Mouse (Mus musculus) embryo, embryonic 10 days (tissue): ENCODE results near the gene Kctd18.

Source experiments
- DNase-seq: peaks from one replicate; pipeline ENCODE4 v3.0.0-alpha.2; 2015; ENCODE audit warnings: low spot score

The Kctd18 gene

DNA sequence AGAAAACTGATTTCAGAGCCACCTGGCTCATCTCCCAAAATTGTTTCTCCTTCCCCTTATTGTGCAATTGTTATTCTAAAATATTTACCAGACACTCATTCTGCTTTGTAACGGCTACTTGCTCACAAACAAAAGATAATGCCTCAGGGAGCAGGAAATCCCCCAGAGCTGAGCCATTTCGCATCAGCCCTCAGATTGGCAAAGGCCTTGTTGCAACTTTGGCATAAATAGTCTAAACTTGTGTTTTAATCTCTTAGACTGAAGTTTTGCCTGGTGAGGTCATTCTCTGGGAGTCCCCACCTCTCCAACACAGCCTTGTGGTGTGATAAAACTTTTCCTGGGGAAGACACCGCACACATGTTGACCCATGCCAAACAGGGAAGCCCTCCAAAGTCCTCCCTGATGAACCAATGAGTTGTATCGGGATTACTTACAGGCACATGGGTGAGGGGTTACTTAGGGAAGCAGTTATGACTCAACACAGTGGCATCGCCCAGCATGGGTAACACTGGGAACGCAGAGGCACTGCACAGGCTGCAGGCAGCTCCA is 29.6 kb downstream of the Kctd18 start:
- no peak for DNase-seq

DNA sequence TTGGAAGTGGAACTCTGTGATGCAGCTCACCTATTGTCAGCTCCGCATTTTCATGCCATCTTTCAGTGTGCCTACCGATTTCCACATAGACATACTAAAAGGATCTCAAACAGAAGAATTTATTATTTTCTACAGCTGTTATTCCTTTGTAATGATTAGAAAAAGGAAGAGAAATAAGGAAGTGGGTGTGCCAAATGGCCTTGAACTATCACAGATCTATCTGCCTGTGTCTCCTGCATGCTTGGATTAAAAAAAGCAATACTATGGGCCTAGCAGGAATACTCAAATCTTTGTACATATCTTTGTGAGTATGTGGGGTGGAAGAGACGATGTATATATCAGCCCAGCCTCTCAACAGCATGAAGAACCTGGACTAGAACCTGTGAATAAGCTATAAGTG is 41.9 kb downstream of the Kctd18 start:
- no peak for DNase-seq

DNA sequence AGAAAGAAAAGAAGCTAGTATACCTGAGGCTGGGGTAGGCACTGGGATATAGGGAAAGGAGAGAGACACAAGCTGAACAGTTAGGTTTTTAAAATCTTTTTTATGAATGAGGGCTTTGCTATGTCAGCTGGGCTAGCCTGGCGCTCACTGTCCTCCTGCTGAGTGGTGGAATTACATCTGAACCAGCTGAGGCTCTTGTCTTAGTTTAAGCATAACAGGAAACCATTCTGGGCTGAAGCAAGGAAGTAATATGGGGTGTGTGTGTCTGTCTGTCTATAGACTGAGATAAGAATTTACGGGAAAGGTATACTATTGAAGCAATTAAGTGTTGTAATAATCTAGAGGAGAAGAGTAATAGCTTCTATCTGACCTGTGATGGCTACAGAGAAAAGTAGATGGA is 47.2 kb downstream of the Kctd18 start:
- no peak for DNase-seq

DNA sequence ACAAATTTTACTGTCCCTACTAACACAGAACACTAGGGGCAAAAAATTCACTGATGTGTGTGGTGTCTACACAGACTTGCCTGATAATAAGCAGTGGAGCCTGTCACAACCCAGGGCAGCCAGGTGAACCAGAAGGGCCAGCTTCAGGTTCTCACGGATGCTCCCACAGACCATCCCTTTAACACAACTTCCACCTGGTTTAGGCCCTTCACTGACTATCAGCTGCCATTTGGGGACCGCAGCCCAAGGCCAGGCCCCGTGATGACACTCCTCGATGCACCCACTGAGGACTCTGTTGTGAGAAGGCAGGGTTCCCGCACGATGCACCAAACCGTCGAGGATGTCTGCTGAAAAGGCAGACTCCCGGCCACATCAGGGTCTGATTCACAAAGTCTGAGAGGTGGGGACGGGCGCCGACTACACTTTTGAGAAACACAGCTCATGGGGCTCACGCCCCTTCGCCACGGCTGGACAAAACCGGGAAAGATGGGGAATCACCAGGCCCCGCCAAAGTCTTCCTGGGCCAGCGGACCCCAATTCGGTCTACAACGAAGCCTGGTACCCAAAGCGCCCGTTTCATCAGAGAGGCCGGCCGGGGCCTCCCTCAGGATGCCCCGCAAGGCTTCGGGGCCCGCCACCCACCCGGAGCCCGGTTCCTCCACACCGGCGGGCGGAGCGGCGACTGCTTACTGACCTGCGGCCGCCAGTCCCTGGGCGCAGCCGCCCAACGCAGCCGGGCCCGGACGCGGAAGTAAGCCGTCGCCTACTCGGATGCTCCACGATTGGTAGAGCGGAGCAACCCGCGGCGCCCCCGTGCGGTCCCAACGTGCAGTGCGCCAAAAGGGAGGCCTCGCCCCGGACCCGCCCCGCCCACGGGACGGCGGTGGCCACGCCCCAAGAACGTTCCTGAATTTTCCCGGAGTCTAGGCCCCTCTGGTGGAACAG is 49.2 kb downstream of the Kctd18 start:
- peak; percentile 95 for DNase-seq

DNA sequence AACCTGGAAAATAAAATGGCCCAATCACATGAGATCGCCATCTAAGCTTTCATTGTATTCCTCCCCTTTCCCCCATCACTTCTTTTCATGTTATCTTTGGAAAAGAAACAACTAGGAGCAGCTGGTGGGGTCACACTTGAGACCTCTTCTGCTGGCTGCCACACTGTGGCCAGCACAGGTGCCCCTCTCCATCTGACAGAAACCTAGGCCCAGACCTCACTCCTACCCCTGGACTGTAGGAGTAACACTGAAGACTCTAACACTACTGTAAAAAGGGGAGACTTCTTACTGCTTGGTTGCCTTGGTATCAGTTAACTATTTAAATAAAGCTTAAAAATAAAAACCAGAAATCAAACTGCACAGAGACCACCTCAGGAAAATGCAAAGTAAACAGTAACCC is 63.0 kb downstream of the Kctd18 start:
- DNase-seq, result no peak

DNA sequence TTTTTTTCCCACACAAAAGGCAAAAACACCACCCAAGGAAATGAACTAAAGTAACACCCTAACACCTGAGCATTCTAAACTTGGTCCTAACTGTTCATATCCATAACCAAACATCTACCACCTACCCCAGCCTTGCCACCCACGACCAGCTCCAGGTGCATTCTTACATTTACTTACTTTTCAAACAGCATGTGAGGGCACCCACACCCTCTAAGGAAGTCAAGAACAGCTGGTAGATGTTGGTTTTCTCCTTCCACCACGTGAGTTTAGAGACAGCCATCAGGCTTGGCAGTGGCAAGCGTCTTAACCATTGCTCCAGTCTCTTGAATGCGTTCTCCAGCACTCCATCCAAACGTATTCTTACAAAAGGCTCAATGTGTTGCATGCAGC is 64.4 kb downstream of the Kctd18 start:
- no peak for DNase-seq

DNA sequence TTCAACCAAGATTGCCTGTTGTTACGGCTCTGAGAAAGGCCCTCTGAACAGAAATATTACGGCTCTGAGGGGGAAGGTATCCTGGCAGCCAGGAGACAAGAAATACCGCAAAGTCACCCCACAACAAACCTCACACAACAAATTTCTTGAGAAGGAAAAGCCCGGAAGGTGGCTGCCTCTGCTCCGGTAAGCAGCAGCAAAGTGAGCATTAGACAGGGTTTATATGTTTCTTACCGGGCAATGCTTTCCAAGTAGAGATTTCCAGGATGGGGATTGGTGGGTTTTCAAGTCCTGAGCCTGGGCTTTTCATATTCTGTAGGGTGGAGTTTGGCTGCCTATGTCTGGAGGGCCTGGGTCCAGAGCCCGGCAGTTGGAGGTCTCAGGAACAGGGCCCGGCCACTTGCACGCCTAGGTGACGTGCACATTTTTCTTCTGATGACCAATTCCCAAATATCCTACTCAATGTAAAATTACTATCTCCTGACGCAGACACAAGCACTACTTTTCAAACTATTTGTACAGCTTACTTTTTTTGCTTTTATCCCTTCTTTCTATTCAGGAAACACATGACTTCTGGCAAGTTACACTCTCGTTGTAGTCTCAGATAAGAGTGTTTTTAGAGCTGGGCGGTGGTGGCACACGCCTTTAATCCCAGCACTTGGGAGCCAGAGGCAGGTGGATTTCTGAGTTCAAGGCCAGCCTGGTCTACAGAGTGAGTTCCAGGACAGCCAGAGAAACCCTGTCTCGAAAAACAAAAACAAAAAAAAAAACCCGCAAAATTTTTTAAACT is 65.0 kb downstream of the Kctd18 start:
- DNase-seq, result no peak

DNA sequence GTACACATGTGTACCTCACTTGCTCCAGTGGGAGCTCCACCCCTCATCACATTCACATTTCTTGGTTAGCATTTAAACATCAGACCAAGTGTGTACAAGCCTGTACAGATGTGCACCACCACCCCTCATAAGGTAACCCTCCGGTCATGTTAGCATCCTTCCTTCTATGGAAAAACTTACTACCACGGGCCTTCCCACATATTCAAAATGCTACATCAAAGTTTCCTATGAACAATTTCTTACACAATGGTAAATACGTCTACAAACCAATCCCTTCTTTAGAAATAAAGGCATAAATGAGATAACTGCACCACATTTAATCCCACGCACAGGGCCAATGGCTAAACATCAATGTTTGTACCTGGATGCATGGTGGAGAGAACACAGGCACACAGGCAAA is 66.2 kb downstream of the Kctd18 start:
- no peak for DNase-seq

DNA sequence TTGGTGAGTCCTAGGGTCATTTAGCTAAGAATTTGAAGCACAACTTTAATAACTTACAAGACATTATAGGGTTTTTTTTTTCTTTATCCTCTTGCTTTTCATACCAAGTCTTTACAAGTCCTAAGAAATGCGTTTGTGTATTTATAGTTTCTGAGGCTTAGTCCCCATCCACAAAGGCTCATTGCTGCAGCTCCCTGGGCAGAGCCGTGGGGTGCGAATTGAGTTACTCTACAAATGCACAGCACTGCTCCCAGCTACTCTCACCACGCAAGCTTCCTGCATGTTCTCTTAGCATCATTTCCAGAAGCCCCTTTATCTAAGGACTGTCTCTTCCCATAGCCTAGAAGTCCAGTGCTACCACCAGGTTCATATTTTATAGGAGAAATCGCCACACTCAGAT is 69.0 kb downstream of the Kctd18 start:
- DNase-seq, result no peak

DNA sequence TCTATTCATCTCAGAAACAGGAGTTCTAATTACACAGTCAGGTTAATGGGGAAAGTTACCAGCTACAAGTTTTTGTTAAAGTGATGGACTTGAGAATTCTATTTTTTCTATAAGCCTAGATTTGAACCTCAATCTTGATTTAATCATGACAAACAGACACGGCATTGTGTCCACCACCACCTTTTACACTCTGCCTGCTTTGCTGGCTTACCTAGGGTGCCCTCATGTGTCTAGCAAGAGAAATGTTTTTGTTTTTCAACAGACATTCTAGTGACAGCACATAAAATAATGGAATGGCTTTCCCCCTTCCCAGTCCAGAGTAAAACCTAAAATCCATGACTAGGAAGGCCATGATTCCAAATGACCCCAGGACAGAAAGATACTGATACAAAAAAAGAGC is 69.6 kb downstream of the Kctd18 start:
- DNase-seq, result peak; percentile 53

DNA sequence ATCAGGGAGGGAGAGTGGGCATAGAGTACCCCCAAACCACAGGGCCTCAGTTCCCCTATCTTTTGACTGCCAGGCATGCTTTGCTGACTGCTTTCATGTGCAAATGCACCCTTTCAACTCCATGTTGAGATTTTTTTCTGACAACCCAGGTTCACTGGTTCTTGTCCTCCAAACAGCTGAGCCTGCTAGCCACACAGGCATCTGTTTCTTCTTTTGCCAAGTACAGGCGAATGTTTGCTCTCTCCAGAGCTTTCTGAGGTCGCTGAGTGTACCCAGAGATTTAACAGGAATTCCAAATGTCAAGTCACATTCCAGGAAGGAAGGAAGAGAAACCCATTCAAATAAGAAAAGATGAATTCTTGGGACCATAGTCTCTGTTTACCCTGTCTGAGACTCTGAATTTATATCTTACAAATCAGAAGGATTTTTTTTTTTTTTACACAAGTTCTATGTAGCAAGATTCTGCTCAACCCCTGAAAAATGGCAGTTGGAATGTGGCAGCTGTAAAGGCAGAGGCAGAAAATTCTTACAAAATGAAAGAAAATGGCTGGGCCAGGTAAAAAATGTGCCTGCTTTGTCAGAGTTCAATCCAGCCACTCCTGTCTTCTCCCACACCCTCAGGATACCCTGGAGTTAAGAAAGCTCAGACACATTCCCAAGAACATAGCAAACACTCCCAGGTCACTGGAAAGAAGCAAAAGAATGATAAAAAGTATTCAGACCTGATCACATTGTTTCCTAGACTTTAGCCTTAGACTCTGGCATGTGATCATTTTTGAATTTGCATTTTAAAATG is 71.0 kb downstream of the Kctd18 start:
- no peak for DNase-seq

DNA sequence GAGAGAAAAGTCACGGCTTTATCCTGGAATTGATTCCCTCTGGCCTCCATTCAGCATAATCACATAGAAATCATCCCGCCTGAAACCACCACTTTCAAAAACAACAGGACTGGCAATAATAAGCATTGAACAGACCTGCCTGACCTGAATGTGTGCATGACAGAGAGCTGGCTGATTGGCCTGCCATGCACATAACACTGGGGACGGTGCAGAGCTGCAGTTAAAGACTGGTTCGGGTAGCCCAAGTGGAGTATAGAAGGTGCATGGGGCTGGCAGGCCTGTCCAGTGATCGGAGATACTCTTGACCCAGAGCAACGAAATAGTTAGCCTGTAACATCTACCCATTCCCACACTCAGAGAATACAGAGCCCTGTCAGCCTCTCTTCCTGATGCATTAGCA is 76.5 kb downstream of the Kctd18 start:
- DNase-seq, result no peak

DNA sequence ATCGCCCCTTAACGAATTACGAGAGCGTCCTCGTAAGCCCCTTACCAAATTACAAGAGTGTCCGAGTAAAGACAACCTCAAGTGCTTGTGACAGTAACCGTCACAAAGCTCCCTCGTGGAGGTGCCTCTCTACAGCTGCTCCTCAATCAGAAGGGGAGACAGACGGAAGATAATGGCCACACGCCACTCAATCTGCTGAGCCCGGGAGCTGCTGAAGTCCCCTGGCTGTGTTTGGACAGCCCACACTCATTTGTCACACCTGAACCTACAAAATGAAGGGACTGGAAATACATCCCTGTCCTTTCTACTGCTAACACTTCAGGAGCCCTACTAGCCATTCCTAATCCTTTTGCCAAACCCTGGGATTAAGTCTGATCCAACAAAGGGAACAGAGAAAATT is 77.0 kb downstream of the Kctd18 start:
- no peak for DNase-seq

DNA sequence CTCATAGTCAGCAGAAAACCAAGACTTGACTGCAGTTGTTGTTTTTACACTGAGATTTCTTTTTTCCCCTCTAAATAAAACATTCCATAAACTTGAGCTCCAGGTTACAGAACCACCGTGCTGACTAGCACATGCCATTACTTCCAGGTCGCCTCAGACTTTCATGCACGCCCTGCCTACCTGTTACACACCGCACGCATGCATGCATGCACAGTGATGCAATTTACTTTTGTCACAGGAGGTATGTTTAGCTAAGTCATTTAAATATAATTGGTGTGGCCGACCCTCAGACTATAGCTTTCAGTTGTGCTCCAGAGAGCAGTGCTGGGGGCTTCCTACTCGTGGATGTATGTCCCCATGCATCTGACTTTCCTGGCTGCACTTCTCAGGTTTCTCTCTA is 77.7 kb downstream of the Kctd18 start:
- no peak for DNase-seq

DNA sequence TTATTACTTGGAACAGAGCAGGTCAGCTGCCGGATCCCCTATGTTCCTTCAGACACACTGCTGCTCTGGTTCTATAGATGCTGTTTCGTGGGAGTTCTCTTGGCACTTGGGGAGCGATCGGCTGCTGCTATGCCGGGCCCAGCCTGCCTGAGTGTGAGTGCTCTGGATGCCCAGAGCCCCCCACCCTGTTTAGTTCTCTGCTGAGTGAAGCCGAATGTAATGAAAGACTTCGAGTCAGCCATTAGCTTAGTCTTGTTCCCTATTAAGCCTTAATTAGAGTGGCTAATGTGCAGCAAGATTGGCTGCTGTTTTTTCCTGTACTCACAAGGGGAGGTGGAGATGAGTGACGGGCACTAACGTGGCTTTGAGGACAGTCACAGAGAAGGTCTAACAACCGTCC is 78.1 kb downstream of the Kctd18 start:
- peak; percentile 10 for DNase-seq

DNA sequence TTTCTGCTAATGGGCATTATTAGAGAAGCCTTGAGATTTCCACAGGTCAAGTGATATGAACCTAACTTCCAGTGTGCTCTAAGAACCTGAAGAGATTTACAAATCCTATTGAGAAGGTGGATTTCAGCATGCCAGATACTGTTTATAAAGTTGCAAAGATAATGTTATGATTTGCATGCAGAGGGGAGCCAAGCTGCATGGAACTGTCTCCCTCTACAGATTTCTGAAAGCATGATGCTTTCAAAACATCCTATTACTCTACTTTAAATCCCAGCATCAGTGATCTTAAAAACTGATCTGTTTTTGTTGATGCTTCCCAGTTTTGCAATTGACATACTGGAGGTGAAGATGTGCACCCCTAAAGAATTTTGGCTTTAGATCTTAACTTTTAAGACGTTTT is 84.5 kb downstream of the Kctd18 start:
- no peak for DNase-seq

DNA sequence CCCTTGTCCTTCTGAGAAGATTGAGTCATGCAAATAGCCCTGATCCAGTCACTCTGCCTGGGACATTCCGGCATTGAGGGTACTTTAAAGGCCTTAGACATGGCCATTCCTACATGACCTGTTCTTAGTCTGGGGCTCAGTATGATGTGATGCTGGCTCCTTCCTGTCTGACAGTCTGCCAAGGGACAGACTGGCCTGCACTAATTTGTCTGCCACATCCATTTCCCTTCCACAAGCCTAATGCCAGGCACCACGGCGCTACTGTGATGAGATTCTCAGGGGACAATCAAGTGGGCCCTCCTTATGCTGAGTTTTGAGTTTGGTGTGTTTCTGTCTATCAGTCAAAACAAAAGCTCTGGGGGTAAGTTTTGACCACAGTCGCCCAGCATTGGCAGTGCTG is 100.2 kb downstream of the Kctd18 start:
- DNase-seq, result no peak

DNA sequence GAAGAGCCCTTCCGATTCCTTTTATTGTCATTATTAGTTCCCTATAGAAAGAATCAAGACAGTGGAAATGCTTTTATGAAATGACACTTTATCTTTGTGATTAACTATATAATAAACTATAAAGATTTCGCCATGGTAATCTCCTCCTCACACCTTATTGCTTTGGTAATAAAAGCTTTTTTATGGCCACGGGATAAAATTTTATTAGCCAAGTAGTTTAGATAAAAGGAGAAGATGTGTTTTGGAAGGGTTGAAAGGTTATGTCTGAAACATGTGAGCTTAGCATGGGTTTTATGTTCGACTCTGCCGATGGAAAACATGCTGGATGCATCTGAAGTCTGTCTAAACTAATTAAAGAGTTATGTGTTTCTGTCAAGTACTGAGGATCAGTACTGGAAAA is 101.4 kb downstream of the Kctd18 start:
- no peak for DNase-seq

DNA sequence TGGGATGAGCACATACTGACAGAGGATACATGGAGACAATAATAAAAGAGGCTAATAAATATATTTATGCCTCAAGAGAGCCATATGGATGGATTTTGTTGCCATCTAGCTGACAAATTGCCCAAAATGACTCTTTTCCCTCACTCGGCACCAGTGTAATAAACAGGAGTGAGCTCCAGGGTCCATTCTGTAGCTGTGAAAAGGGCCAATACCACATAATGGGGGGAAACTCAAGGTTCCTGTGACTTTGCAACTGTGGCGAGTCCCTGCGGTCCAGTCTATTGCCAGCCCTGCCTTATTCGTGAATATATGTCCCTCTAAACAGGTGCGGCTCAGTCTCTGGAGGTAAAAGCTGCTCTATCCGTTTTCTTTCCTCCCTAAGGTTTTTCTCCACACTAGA is 107.2 kb downstream of the Kctd18 start:
- DNase-seq, result no peak

DNA sequence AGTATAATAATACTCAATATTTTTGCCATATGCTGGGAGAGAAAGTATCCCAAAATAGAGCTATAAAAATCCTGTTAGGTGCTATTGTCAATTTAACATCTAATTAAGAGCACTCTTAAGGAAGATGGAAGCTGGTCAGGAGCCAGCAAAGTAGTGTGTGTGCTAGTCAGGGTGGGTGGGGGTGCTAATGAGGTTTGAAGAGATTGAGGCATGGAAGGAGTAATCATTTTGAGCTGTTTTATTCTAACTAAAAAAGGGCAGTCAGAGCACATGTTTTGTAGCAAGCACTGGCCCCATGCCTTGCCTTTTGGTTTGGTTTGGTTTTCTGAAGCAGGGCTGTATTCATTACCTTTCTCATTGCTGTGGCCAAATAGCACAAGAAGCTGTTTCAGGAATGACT is 112.4 kb downstream of the Kctd18 start:
- DNase-seq, result no peak

DNA sequence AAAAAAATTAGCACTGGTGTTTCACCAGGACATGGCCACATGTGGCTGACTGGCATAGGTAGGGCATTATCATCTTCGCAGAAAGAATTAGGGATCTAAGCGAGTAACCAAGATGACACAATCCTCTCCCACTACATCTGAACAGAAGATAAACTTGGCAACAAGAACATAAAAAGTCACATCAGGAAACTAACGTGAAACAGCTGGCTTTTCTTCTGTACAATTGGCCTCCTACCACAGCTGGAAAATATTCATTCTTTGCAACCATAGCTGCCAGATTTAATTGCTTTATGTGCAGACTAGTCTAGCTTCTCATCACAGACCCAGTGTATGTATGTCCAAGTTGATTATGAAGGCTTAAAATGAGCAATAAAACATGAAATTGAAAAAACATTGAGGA is 112.8 kb downstream of the Kctd18 start:
- DNase-seq, result no peak
